Mouse (Mus musculus) ovary, postnatal 14 days (tissue): Measurements from ENCODE around the gene Tmem52.
"Not testable (repeated sequence)": the region's sequence is repeated elsewhere in the genome, so short reads cannot be mapped to it uniquely, and the experiment has no call there.

Experiments
- DNase-seq: peaks from one replicate; pipeline ENCODE4 v3.0.0; 2022; ENCODE audit warnings: low spot score

Tmem52 gene

DNA sequence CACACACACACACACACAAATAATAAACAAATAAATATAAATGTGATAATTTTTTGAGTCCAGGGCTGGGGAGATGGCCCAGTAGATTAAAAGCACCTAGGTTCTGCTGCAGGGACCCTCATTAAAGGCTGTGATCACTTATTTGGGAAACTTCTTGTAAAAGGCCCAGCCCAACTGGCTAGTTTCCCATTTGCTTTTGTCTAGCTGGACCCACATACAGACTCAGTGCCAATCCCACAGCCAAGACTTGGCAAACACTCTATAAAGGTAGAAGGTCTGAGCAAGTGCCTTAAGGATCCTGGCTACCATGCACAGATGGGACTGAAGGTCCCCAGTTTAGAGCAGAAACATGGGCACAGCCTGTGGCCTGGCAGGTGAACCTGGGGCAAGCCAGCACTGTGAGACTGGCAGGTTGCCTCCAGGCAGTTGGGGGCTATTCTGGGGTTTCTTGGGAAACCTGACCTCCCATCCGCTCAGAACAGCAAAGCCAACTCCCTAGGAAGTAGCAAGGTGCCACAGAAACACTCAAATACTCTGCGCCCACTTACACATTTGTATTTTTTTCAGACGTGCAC is 3.9 kb downstream of the Tmem52 start:
- no peak for DNase-seq

DNA sequence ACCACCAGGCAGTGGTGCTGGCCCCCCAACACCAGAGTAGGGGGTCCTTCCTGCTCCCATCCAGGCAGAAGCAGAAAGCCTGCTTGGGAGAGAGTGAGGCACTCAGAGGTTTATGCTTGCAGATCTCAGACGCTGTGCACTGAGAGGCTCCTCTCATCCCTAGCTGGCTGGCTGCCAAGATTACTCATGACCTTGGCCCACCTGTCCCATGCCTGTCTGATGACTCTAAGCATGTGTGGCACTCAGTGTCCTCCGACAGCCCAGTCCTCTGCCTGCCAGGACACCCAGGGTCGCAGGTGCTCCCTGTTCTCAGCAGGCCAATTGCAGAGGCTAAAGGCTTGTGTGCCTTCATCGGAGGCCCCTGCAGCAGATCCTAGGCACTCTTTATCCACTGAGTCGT is 4.4 kb downstream of the Tmem52 start:
- DNase-seq: no peak

DNA sequence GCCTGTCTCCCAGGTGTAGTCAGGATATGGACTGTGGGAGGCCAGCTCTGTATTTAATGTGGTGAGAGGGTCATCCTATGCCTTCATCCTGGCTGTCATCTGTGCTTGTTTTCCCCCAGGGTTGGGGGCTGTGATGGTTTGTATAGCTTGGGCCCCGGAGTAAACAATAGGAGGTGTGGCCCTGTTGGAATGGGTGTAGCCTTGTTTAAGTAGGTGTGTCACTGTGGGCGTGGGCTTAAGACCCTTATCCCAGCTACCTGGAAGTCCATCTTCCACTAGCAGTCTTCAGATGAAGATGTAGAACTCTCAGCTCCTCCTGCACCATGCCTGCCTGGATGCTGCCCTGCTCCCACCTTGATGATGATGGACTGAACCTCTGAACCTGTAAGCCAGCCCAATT is 4.9 kb downstream of the Tmem52 start:
- DNase-seq: not testable (repeated sequence)

DNA sequence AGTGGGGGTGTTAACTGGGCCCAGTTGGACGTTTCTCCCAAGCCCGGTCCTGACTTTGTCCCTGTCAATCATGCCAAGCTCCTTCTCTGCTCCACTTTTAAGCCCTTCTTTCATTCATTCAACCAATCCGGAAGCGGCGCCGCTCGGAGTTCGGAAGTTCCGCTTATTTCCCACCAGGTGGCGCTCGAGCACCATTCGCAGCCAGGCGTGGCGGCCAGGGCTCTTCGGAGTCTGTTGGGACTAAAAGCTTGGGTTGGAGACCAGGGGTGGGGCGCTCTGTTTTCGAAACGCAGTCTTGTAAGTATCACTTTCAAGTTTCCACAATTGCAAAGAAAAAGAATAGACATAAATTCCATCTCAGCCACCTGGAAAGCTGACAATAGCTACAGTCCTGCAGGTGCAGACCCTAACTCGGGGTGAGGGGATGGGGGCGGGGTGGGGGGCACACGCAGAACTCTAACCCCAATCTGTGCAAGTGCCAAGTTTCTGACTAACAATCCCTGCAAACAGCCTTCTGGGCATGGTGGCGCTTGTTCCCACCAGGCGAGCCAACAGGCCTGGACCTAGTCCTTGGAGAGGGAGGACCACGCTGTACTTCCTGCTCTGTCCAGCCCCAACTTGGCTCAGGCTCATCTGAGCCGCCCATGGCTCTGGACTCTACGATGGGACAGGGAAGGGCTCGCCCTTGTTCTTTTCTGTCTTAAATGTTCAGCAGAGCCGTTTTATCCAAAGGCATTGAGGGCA is 12.6 kb downstream of the Tmem52 start:
- peak; percentile 82 for DNase-seq

DNA sequence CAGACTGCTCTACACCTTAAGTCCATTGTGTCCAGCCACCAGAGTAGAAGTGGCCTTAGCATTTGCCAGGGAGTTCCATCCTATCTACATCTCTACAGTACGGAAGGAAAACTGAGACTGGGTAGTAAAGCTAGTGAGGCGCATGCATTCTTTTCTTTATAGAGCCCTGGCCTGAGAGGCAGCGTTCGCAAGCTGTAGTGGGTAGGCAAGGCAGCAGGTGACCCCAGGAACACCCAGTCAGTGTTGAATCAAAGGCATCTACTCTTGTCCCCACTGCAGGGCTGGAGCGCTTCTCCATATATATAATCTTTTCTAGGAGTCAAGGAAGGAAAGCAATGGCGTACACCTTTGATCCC is 13.2 kb downstream of the Tmem52 start:
- no peak for DNase-seq

DNA sequence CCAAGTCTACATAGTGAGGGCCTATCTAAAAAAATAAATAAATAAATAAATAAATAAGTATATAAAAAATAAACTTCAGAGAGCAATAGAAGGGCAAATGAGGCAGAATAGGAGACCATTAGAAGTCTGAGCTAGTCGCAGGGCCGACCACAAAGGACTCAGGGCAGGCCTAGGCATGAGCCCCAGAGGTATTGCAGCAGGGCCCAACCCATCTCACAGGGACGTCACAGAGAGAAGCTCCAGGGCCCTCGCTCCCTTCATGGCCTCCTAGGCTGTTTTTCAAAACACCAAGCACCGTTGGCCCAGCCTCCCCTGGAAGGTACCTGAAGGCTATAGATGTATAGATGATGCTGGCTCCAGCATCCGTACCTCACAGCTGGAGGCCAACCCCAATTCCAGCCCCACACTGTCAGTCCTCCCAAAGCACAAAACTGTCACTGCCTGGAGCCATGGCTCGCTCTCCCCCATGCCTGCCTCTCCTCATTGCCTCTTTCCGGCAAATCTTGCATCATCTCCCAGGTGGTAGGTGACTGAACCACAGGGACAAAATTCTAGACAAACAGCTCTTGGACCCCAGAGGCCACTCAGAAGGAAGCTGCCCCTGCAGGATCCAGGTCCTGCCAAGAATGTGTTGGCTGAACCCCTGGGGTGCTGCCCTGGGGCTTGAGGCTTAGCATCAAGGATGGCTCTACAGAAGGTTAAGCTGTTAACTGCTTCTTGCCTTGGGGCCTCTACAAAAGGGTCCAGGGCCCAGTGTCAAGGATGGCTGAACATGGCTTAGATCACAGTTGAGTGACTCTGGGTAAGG is 14.0 kb downstream of the Tmem52 start:
- DNase-seq: no peak

DNA sequence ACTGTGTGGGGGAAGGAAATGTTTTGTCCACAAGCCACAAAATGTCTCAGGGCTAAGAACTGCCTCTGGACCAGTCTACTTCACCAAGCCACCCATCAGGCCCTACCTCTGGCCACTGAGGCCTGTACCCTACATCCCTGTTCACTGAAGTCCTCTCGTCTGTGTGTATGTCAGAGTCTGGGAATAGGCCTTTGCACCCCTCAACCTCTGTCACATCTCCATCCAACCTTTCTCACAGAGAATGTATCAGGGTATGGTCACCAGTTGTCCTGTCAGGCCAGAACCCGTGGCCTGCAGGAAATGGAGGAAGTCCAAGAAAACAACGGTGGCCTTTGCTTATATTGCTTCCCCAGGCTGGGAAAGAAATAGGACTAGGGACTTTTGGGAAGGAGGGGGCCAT is 16.6 kb downstream of the Tmem52 start:
- DNase-seq: no peak

DNA sequence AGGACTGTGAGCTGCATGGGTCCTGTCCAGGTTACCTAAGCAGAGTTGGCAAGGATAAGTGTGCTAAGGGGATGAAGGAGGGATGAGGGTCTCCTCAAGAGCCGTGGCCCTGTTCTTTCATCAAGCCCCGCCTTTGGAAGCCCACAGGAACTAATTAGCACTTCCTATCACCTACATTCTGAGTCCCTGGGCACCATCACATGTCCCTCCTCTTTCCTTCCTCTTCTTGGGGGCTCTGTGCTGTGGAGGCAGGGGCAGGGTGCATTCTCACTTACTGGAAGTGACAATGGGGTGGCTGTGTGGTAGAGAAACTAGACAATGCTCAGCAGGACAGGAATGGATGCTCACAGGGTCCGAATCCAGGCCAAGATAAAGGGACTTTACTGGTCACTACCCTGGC is 18.8 kb downstream of the Tmem52 start:
- DNase-seq: no peak

DNA sequence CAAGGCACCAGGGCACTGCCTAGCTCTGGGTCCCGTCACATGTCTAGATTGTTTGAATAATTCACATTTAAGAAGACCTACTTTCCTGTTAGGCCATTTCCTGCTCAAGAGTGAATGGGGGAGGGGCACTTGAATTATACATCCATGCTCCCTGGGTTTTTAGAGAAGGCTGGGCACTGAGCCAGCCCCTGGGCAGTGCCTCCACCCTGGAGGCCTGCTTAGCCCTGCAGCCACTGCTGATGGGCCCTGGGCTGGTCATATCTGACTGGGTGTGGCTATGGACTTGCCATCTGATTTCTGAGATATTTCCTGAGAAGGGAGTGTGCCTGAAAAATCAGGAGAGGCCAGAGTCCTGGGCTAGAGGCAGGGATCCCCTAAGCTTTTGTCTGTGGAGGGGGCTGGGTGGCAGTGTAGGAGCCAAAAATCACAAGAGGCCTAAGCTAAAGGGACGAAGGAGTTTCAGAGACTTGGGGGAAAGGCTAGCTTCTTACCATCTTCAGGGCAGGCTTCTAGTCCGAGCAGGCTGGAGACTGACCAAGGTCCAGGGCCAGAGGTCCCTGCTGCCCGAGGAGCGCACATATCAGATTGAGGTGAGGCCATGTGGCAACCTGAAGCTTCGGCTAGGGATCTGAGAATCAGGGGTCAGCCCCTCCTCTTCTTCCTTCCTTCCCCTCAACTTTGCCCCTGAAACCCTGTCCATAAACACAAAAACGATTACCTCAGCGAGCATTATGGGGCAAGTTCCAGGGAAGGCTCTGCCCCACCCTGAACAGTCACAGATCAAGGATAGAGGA is 19.5 kb downstream of the Tmem52 start:
- peak; percentile 34 for DNase-seq

DNA sequence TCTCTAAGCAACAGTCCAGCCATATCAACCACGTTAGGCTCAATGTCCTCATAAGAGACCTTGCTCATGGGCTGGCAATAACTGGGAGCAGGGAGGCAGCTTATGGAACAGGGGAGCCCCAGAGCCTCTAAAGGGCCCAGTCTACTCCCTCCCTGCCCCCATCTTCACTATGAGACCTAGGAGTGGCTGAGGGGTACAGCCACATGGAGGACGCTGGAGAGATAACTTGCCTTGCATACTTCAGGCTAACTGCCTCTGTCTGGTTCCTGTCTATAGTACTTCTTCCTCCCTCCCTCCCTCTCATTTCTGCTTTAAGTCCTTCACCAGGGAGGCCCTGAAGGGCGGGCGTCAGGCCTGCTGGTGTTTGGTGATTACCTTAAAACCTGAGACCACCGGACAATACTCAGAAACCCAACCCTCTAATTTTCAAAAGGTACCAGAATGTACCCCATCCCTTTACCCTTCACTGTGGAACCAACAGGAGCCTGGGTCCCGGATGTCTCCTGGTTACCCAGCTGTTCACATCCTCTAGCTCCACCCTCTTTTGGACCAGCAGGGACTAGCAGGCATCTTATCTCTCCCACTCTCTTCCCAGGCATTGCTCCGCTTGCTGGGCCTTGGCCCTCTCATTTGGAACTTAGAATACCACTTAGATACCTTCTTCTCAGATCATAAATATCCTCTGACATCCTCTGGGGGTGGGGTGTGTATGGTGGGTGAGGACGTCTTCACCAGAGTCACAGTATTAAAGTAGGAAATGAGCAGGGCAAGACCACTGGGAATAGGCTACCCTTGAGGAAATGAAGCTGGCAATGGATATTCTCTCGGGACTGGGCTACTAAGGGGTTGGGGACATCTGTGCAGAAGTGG is 20.4 kb downstream of the Tmem52 start:
- no peak for DNase-seq

DNA sequence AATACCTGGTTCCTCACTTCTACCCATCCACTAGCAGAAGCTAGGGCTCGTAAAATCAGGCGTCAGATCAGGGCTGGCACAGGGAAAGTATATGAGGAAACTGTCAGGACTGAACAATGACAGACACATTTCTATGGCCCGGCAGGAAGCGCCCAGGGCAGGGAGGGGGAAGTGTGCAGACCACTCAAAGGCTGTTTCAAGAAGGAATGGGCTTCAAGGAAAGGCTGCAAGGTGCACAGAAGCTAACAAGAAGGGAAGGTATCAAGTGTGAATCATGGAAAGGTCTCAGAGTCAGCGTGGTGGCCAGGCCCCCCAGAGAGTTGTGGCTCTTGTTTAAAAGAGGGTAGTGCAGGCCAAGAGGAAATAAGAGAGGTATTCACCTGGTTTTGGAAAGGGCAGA is 21.5 kb downstream of the Tmem52 start:
- DNase-seq: no peak

DNA sequence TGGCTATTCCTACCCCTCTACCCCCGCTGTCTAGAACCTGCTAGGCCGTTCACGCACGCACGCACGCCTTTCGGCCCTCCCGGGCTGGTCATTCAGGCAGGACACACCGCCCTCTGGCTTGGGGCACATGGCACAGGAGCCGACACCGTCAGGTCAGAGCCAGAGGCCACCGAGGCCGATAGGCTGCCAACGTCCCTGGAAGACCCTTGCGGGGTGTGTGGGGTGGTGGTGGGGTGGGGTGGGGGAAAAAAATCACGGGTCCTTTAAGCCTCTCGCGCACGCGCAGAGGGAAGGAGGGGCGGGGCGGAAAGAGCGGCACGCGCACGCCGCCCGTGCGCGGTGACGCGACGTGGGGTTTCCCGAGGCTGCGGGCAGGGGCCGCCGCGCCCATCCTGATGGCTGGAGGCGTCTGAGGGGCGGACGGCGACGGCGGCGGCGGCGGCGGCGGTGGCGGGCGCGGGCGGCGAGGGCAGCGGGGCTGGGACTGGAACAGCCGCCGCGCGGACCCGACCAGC is 22.1 kb downstream of the Tmem52 start, which contains the start of gene Gnb1:
Gene Gnb1, plus strand, starts transcription at position 372 of the 515 bp plus-strand sequence.
- DNase-seq: peak; percentile 97

DNA sequence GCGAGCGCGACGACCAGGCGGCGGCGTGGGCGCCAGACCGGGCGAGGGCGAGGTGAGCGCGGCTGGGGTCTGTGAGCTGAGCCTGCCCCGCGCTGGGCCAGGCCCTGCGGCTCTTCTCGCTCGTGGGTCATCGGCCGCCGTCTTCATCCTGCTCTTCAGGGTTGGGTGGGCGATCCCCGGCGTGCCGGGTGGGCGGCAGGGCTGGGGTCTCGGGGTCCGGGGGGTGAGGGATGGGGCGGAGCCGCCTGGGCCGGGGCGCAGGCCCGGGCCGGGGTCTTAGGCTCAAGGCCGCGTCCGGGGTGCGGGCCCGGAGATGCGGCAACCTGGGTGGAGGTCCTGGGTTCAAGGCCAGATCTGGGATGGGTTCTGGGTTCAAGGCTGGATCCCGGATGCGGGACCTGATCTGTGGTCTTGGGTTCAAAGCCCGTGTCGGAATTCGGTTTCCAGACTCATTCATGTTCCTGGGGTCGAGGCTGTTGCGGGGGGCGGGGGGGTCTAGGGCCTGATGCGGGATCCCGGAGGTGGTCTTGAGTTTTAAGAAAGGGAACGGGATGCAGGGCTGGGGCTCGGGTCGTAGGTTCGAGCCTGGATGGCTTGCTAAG is 22.7 kb downstream of the Tmem52 start:
- peak; percentile 29 for DNase-seq

DNA sequence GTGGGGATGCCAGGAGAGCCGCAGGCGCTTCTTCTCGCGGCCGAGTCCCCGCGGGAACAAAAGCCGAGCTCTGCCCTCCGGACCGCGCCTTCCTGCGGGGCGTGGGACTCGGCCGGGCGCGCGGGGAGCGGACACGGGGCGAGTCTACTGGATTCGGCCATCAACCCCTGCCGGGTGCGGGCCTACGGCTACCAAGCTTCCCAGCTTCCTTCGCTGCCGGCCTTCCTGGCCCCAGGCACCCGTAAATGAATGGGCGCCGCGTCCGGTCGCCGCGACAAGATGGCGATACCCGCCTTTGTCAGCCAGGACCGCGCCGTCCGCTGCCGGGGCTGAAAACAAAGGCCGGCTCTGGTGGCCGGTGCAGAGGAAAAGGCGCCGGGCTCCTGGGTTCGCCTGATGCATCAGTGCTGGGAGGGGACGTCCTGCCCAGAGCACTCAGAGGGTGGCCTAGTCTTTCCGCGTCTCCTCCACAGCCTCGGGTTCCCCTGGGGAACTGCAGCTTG is 23.3 kb downstream of the Tmem52 start:
- peak; percentile 25 for DNase-seq

DNA sequence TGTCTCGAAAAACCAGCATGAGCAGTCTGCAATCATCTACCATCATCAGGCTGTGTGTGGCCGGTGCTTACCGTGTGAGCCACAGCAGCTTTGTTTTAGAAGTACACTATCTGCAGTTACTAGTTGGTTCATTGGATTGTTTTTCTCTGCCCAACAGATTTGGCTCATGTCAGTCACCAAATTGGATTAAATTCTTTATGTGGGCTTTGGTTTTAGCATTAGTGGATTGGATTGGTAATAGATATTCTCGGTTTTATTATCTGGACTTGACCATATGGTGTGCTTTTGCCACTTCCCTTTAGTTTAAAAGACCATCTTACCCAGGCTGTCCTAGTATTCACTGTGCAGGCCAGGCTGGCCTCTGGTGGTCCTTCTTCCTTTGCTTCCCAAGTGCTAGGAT is 26.0 kb downstream of the Tmem52 start:
- DNase-seq: no peak

DNA sequence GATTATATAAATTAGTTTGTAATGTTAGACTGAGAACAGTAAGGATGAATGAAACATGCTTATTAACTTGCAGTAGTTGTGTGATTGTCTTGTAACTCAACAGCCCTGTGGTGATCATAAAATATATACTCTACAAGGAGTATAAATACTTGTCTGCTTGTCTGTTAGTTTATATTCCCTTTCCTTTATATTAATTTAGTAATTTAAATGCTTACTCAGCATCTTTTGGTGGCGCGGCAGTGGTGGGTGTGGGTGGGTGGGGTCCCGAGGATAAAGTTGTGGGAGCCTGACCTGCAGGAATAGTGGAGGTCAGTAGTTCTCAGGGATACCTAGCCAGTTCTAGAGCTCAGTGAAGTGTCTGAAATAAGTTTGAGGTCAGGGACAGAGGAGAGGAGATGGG is 29.0 kb downstream of the Tmem52 start:
- no peak for DNase-seq

DNA sequence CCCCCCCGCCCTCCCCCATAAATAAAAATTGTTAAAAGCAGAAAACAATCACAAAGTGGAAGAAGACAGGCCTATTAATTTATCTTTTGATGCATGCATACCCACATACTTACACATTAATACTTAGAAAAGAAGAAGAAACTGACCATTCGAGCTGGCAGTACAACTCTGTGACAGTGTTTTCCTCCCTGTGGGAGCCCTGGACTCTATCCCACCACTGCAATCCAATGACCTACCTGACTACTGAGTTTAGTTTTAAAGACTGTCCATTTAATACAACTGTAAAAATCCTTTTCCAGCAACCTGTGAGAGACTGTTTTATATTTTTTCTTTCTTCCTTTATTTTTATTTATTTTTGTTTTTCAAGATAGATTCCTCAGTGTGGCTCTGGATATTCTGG is 32.2 kb downstream of the Tmem52 start:
- no peak for DNase-seq

DNA sequence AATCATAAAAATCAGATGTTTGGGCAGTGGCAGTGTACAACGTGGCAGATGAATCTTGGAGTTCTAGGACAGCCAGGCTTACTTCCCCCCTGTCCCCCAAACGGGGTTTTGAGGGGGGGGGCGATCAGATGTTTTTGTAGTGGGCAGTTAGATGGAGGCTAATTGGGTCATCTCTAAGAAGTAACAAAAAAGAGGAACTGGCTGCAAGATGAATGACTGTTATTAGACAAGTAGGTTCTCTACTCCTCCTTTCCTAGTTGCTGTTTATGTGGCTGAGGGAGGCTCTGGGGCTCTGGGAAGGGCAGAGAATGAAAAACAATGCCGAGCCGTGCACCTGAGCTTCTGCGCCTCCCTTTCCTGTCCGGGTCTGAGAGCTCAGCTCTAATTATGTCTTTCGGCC is 36.2 kb downstream of the Tmem52 start:
- no peak for DNase-seq

DNA sequence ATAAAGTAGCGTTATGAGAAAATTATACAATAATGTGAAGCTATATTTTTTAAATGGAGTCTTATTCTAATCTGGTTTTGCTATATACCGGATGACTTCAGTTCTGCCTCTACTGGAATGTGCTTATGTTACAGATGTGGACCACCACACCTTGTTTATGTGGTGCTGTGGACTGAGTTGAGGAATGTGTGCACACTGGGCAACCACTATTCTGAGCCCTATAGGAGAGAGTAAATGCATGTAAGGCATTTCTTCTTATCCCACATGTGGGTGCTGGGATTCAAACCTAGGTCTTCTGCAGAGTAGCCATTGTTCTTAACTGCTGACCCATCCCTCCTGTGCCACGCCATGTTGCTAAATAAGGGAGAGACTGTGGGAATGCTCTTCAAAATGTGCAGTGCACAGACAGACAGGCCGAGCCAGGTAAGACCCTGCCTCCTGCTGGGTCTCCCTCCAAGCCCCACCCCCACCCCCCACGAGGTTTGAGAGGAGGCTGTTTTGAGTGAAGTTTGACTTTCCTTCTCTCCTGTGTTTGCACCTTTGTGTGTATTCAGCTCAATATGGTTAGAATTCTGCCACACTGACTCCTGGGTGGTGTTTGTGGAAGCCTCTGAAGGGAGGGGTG is 36.9 kb downstream of the Tmem52 start:
- DNase-seq: no peak

DNA sequence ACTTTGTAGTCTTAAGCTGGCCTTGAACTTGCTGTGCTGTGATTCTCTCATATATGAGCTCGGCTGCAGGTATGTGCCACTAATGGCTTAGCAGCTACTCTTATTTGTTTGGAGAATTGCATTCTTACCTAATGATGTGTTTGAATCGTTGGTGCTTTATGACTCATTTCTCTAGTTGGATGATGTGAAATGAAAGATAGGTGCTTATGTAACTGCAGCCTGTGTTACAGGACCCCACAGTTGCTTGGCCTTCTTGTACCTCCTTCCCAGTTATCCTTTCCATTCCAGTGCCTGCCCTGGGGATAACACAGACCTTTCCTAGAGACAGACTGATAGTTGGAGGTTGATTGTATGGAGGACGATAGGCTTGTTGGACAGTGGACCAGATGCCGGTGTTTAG is 39.7 kb downstream of the Tmem52 start:
- DNase-seq: no peak
